ENCODE assay signal across 25 mouse cellular contexts in genomic region chr15:93024171-93024570, GRCm38 (mm10).
DNase-seq lines count a peak whose midpoint lies in the region; ATAC-seq and TF ChIP-seq lines count a peak whose summit lies in the region.
"Had no signal": no experiment of that assay in that cellular context is flagged by ENCODE, and none has a peak within 500 bp of the region (broad histone marks: within the 10 kb centered on the region; RNA-seq: fewer than 3 reads in every experiment).

No protein-coding gene starts in this region.

- 68% methylated on average over 6 of the region's 6 CpGs for WGBS in embryonic facial prominence, embryonic 11.5 days
- 81% methylated on average over 6 of the region's 6 CpGs for WGBS in embryonic facial prominence, embryonic 10.5 days
- WGBS in kidney, embryonic 14.5 days, result 25% methylated on average over 6 of the region's 6 CpGs
- 24% methylated on average over 6 of the region's 6 CpGs for WGBS in kidney, adult 2 months
- 40% methylated on average over 6 of the region's 6 CpGs for WGBS in lung, postnatal 0 days
- WGBS in hindbrain, embryonic 14.5 days, result 90% methylated on average over 6 of the region's 6 CpGs

- H3K9ac ChIP-seq in embryonic facial prominence, embryonic 11.5 days (replicated peaks; ENCODE audit: low read length), result no peak overlapping the region
- H3K9ac ChIP-seq in kidney, embryonic 14.5 days (ENCODE audit: low read depth, low read length), result no peak overlapping the region
- no peak overlapping the region for H3K9ac ChIP-seq in lung, postnatal 0 days (replicated peaks; ENCODE audit: low read depth)
- H3K9ac ChIP-seq in hindbrain, embryonic 14.5 days, result no peak overlapping the region
- H3K9ac ChIP-seq: embryonic facial prominence, embryonic 15.5 days; forebrain, postnatal 0 days; hindbrain, embryonic 13.5 days had no signal

- no peak for TF ChIP-seq POLR2A in kidney, adult 2 months (IDR thresholded peaks at IDR 0.05; ENCODE audit: low read depth, low read length)

- no peaks in the 10 kb centered on the region for H3K27me3 ChIP-seq in embryonic facial prominence, embryonic 11.5 days (ENCODE audit: control insufficient read depth, insufficient read depth, low read length)
- no peaks in the 10 kb centered on the region for H3K27me3 ChIP-seq in embryonic facial prominence, embryonic 10.5 days (replicated peaks; ENCODE audit: low read depth, poor library complexity, severe bottlenecking)
- H3K27me3 ChIP-seq in kidney, embryonic 14.5 days (ENCODE audit: control insufficient read depth, insufficient read depth, low read length), result no peaks in the 10 kb centered on the region
- no peaks in the 10 kb centered on the region for H3K27me3 ChIP-seq in kidney, adult 2 months (replicated peaks; ENCODE audit: control insufficient read depth, insufficient read depth, low read length)
- H3K27me3 ChIP-seq in lung, postnatal 0 days (replicated peaks; ENCODE audit: insufficient read depth, low read length), result no peaks in the 10 kb centered on the region
- H3K27me3 ChIP-seq in hindbrain, embryonic 14.5 days (ENCODE audit: control insufficient read depth, insufficient read depth, low read length), result no peaks in the 10 kb centered on the region
- H3K27me3 ChIP-seq: embryonic facial prominence, embryonic 15.5 days; hindbrain, embryonic 13.5 days had no signal

- TF ChIP-seq EP300 in lung, postnatal 0 days (IDR thresholded peaks at IDR 0.05), result no peak

- H3K4me3 ChIP-seq in embryonic facial prominence, embryonic 11.5 days (ENCODE audit: low read depth, low read length), result no peak overlapping the region
- H3K4me3 ChIP-seq in embryonic facial prominence, embryonic 10.5 days, result no peak overlapping the region
- no peak overlapping the region for H3K4me3 ChIP-seq in kidney, embryonic 14.5 days (ENCODE audit: low read length)
- no peak overlapping the region for H3K4me3 ChIP-seq in kidney, adult 2 months (ENCODE audit: insufficient read depth, low read depth, low read length)
- H3K4me3 ChIP-seq in lung, postnatal 0 days (ENCODE audit: low read depth, low read length), result no peak overlapping the region
- no peak overlapping the region for H3K4me3 ChIP-seq in hindbrain, embryonic 14.5 days (replicated peaks; ENCODE audit: low read length)
- H3K4me3 ChIP-seq: embryonic facial prominence, embryonic 15.5 days; gastrocnemius, adult 2 months; heart, adult 2 months; heart, embryonic 10.5 days; hindbrain, embryonic 10.5 days; hindbrain, embryonic 13.5 days had no signal

- no peaks in the 10 kb centered on the region for H3K9me3 ChIP-seq in embryonic facial prominence, embryonic 11.5 days (replicated peaks; ENCODE audit: control insufficient read depth, low read length)
- no peaks in the 10 kb centered on the region for H3K9me3 ChIP-seq in embryonic facial prominence, embryonic 10.5 days
- H3K9me3 ChIP-seq in kidney, embryonic 14.5 days (ENCODE audit: control insufficient read depth, low read length), result no peaks in the 10 kb centered on the region
- no peaks in the 10 kb centered on the region for H3K9me3 ChIP-seq in lung, postnatal 0 days (ENCODE audit: low read length)
- H3K9me3 ChIP-seq in hindbrain, embryonic 14.5 days (ENCODE audit: control insufficient read depth, low read length), result no peaks in the 10 kb centered on the region
- H3K9me3 ChIP-seq: embryonic facial prominence, embryonic 15.5 days; heart, embryonic 10.5 days; hindbrain, embryonic 10.5 days; hindbrain, embryonic 13.5 days had no signal

- H3K4me2 ChIP-seq in embryonic facial prominence, embryonic 11.5 days (ENCODE audit: low read depth, low read length), result no peak overlapping the region
- no peak overlapping the region for H3K4me2 ChIP-seq in kidney, embryonic 14.5 days (replicated peaks; ENCODE audit: low read depth, low read length)
- H3K4me2 ChIP-seq in lung, postnatal 0 days (replicated peaks; ENCODE audit: low read depth, low read length), result no peak overlapping the region
- no peak overlapping the region for H3K4me2 ChIP-seq in hindbrain, embryonic 14.5 days (replicated peaks)
- H3K4me2 ChIP-seq: embryonic facial prominence, embryonic 15.5 days; hindbrain, embryonic 13.5 days had no signal

- DNase-seq in embryonic facial prominence, embryonic 11.5 days (ENCODE audit: low spot score), result peak; percentile 8
- no peak for DNase-seq in embryonic facial prominence, embryonic 10.5 days (ENCODE audit: low spot score)
- no peak for DNase-seq in kidney, adult 2 months
- peak; percentile 11 for DNase-seq in lung, postnatal 0 days (ENCODE audit: low spot score)
- no peak for DNase-seq in lung, postnatal 10 days
- DNase-seq in ovary, adult 18-20 months (ENCODE audit: low spot score), result no peak
- no peak for DNase-seq in hindbrain, embryonic 14.5 days (ENCODE audit: low spot score)
- DNase-seq: adrenal gland, adult 2 months; adrenal gland, postnatal 14 days; cerebellum, adult 11 months; cerebellum, adult 2 months; cerebellum, adult 9-11 months; cerebellum, postnatal 25 days; forebrain, postnatal 0 days; gastrocnemius, adult 2 months; gastrocnemius, postnatal 14 days; heart, adult 2 months had no signal

- no peak for TF ChIP-seq CTCF in kidney, adult 2 months (conservative IDR thresholded peaks at IDR 0.05; ENCODE audit: insufficient read depth, insufficient read length, low read depth, low read length)
- no peak for TF ChIP-seq CTCF in lung, postnatal 0 days (IDR thresholded peaks at IDR 0.05)

- ATAC-seq in embryonic facial prominence, embryonic 11.5 days (replicated peaks; ENCODE audit: insufficient number of reproducible peaks, low FRiP score, low TSS enrichment, low read depth), result no peak
- ATAC-seq in kidney, embryonic 14.5 days (ENCODE audit: low FRiP score, low TSS enrichment), result peak; percentile 52; the same call in 1 of the 2 replicates
- ATAC-seq in lung, postnatal 0 days, result peak; percentile 65
- no peak for ATAC-seq in hindbrain, embryonic 14.5 days (ENCODE audit: low FRiP score)
- ATAC-seq: forebrain, embryonic 14.5 days; forebrain, postnatal 0 days; hindbrain, postnatal 0 days; inflammation-experienced regulatory T-cells, adult 6 months had no signal

- H3K4me1 ChIP-seq in embryonic facial prominence, embryonic 11.5 days (ENCODE audit: control insufficient read depth, insufficient read depth, low read length), result no peaks in the 10 kb centered on the region
- H3K4me1 ChIP-seq in embryonic facial prominence, embryonic 10.5 days, result no peaks in the 10 kb centered on the region
- H3K4me1 ChIP-seq in kidney, embryonic 14.5 days (ENCODE audit: control insufficient read depth, insufficient read depth, low read length), result no peaks in the 10 kb centered on the region
- no peaks in the 10 kb centered on the region for H3K4me1 ChIP-seq in kidney, adult 2 months (ENCODE audit: control insufficient read depth, insufficient read depth, low read length)
- H3K4me1 ChIP-seq in lung, postnatal 0 days (ENCODE audit: insufficient read depth, low read depth, low read length), result no peaks in the 10 kb centered on the region
- H3K4me1 ChIP-seq in hindbrain, embryonic 14.5 days (replicated peaks; ENCODE audit: control insufficient read depth, insufficient read depth, low read length), result no peaks in the 10 kb centered on the region
- H3K4me1 ChIP-seq: embryonic facial prominence, embryonic 15.5 days had no signal

- H3K27ac ChIP-seq in embryonic facial prominence, embryonic 11.5 days (replicated peaks; ENCODE audit: low read depth, low read length), result no peak overlapping the region
- no peak overlapping the region for H3K27ac ChIP-seq in embryonic facial prominence, embryonic 10.5 days (replicated peaks)
- H3K27ac ChIP-seq in kidney, embryonic 14.5 days (ENCODE audit: low read depth, low read length), result no peak overlapping the region
- no peak overlapping the region for H3K27ac ChIP-seq in kidney, adult 2 months (ENCODE audit: insufficient read depth, low read depth, low read length)
- no peak overlapping the region for H3K27ac ChIP-seq in lung, postnatal 0 days (ENCODE audit: low read length)
- H3K27ac ChIP-seq in hindbrain, embryonic 14.5 days, result no peak overlapping the region
- H3K27ac ChIP-seq: embryonic facial prominence, embryonic 15.5 days; gastrocnemius, adult 2 months; heart, adult 2 months; heart, embryonic 10.5 days; hindbrain, embryonic 10.5 days; hindbrain, embryonic 13.5 days; hindbrain, postnatal 0 days had no signal

- H3K36me3 ChIP-seq in embryonic facial prominence, embryonic 11.5 days (replicated peaks; ENCODE audit: control insufficient read depth, insufficient read depth, low read depth, low read length), result no peaks in the 10 kb centered on the region
- no peaks in the 10 kb centered on the region for H3K36me3 ChIP-seq in embryonic facial prominence, embryonic 10.5 days (replicated peaks)
- H3K36me3 ChIP-seq in kidney, embryonic 14.5 days (ENCODE audit: control insufficient read depth, insufficient read depth, low read length), result no peaks in the 10 kb centered on the region
- H3K36me3 ChIP-seq in kidney, adult 2 months (ENCODE audit: control insufficient read depth, insufficient read depth, low read length), result no peaks in the 10 kb centered on the region
- H3K36me3 ChIP-seq in lung, postnatal 0 days (ENCODE audit: insufficient read depth, low read length), result no peaks in the 10 kb centered on the region
- no peaks in the 10 kb centered on the region for H3K36me3 ChIP-seq in hindbrain, embryonic 14.5 days (replicated peaks; ENCODE audit: control insufficient read depth, insufficient read depth)
- H3K36me3 ChIP-seq: embryonic facial prominence, embryonic 15.5 days; heart, embryonic 10.5 days; hindbrain, embryonic 10.5 days; hindbrain, embryonic 13.5 days had no signal

Comparison
In these comparisons a context has a peak if more than half of its experiments do, and no peak if none do; other contexts are left out.
1. DNase-seq: peak in embryonic facial prominence, embryonic 11.5 days (single experiment) and lung, postnatal 0 days (single experiment); none in embryonic facial prominence, embryonic 10.5 days (single experiment), kidney, adult 2 months (single experiment), lung, postnatal 10 days (single experiment), ovary, adult 18-20 months (single experiment) and hindbrain, embryonic 14.5 days (single experiment).
2. ATAC-seq: peak in kidney, embryonic 14.5 days (single experiment) and lung, postnatal 0 days (single experiment); none in embryonic facial prominence, embryonic 11.5 days (single experiment) and hindbrain, embryonic 14.5 days (single experiment).